Mouse (Mus musculus) neural tube, embryonic 15.5 days (tissue): ENCODE data around the gene Gak. TPM values are rescaled to one million over a fixed set of nuclear protein-coding genes. Genes with fewer than 3 reads are reported as not detected.

Experiments
- ATAC-seq: fragments of 200-750 bp; cut with Nextera tagmentation; 2 replicates; pipeline ENCODE4 v1.8.0; 2017; ENCODE audit warnings: mild to moderate bottlenecking, moderate TSS enrichment, moderate library complexity; ENCODE audit not compliant: low FRiP score
- H3K27ac ChIP-seq: fragments of 300-500 bp; sonication (generic); replicated peaks from 2 replicates; pipeline ENCODE4 v1.5.1; 2015; ENCODE audit warnings: mild to moderate bottlenecking, inconsistent platforms
- H3K27me3 ChIP-seq: fragments of 300-500 bp; sonication (generic); replicated peaks from 2 replicates; pipeline ENCODE4 v1.6.1; 2015; ENCODE audit warnings: inconsistent platforms
- H3K36me3 ChIP-seq: fragments of 300-500 bp; sonication (generic); 2 replicates; pipeline ENCODE4 v1.6.1; 2015; ENCODE audit warnings: inconsistent platforms
- H3K4me1 ChIP-seq: fragments of 300-500 bp; sonication (generic); 2 replicates; pipeline ENCODE4 v1.6.1; 2015; ENCODE audit warnings: inconsistent platforms
- H3K4me2 ChIP-seq: fragments of 300-500 bp; sonication (generic); 2 replicates; pipeline ENCODE4 v1.6.1; 2015; ENCODE audit warnings: inconsistent platforms, mild to moderate bottlenecking, moderate library complexity
- H3K4me3 ChIP-seq: fragments of 300-500 bp; sonication (generic); replicated peaks from 2 replicates; pipeline ENCODE4 v1.5.1; 2015; ENCODE audit warnings: mild to moderate bottlenecking, inconsistent platforms
- H3K9ac ChIP-seq: fragments of 300-500 bp; sonication (generic); replicated peaks from 2 replicates; pipeline ENCODE4 v1.6.1; 2015; ENCODE audit warnings: mild to moderate bottlenecking, inconsistent platforms
- H3K9me3 ChIP-seq: fragments of 300-500 bp; sonication (generic); replicated peaks from 2 replicates; pipeline ENCODE4 v1.6.1; 2016; ENCODE audit warnings: inconsistent platforms
- WGBS: fragments of 180-500 bp; shearing (Covaris S2); methylation state at CpG from one replicate; pipeline ENCODE4 v1.1.7; 2015; ENCODE audit warnings: mixed read lengths; 5-methylcytosine and 5-hydroxymethylcytosine counted together
- polyA plus RNA-seq: library from polyadenylated mRNA; unstranded; fragments of >200 nt; fragmentation: Nextera tagmentation; extraction: Ambion mirVana; gene quantifications from 2 replicates; pipeline ENCODE4 v1.2.1, GENCODE M21; 2015

Gak gene
- polyA plus RNA-seq, result 45.2 and 52.3 TPM in 2 replicates

- ATAC-seq, result peak; percentile 97
- H3K9ac ChIP-seq, result peak within 1 kb of the TSS; percentile 96
- H3K36me3 ChIP-seq, result no peaks in the 10 kb centered on the region
- WGBS, result under 1% methylated on average over 58 of the region's 58 CpGs
- no peaks in the 10 kb centered on the region for H3K27me3 ChIP-seq
- H3K4me2 ChIP-seq, result peak within 1 kb of the TSS; percentile 78
- peaks cover 30% of the 10 kb centered on the region for H3K4me1 ChIP-seq
- H3K4me3 ChIP-seq, result peak within 1 kb of the TSS; percentile 94
- peak within 1 kb of the TSS; percentile 91 for H3K27ac ChIP-seq
- H3K9me3 ChIP-seq, result no peaks in the 10 kb centered on the region
Observed at GRCm38 (mm10) chr5:108629634-108630483, at the start of gene Gak, which contains the start of gene Tmem175. TSS of gene Gak (minus strand) at chr5:108629755. TSS of gene Tmem175 (plus strand) at chr5:108629770.

DNA sequence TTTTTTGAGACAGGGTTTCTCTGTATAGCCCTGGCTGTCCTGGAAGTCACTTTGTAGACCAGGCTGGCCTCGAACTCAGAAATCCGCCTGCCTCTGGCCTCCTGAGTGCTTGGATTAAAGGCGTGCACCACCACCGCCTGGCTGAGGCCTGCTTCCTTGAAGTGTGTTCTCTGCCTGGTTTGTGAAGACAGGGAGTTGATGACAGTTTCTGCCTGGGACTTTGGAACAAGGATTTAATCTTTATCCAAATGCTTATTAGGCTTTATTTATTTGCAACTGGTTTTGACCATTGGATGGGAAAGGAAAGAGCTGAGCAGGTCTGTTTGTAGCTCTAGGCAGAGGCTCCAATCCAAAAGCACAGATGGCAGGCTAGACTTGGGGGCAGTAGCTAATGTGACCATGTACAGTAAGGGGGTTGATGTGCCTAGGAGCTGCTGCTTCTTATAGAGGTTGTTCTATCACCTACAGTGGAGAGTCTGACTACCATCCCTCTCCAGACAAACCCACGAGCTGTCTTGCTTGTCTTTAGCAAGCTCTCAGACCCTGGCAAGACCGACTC lies 48.8 kb upstream of the Gak start:
- WGBS, result 90% methylated on average over 6 of the region's 6 CpGs
- H3K4me2 ChIP-seq, result no peak overlapping the region
- H3K36me3 ChIP-seq, result peaks cover 2% of the 10 kb centered on the region; the same call in 1 of the 2 replicates
- H3K27ac ChIP-seq, result peak overlapping the region; percentile 90; the same call in 1 of the 2 replicates
- H3K9ac ChIP-seq, result no peak overlapping the region
- H3K27me3 ChIP-seq, result no peaks in the 10 kb centered on the region
- H3K9me3 ChIP-seq, result no peaks in the 10 kb centered on the region
- peaks cover 15% of the 10 kb centered on the region for H3K4me1 ChIP-seq
- ATAC-seq, result no peak
- no peak overlapping the region for H3K4me3 ChIP-seq

- Histone ChIP-seq H3K36me3 (peaks cover 7% of the 10 kb centered on the region; the same call in 1 of the 2 replicates), H3K27ac (peak overlapping the region; percentile 90), H3K4me2 (peak overlapping the region; percentile 69), H3K4me1 (peaks cover 15% of the 10 kb centered on the region), H3K4me3 (peak overlapping the region; percentile 37), H3K9me3 (no peaks in the 10 kb centered on the region), H3K9ac (peak overlapping the region; percentile 48), H3K27me3 (no peaks in the 10 kb centered on the region)
- 3% methylated on average over 25 of the region's 25 CpGs for WGBS
- peak; percentile 90 for ATAC-seq
Observed at GRCm38 (mm10) chr5:108677605-108678295, 48.2 kb upstream of the Gak start.

DNA sequence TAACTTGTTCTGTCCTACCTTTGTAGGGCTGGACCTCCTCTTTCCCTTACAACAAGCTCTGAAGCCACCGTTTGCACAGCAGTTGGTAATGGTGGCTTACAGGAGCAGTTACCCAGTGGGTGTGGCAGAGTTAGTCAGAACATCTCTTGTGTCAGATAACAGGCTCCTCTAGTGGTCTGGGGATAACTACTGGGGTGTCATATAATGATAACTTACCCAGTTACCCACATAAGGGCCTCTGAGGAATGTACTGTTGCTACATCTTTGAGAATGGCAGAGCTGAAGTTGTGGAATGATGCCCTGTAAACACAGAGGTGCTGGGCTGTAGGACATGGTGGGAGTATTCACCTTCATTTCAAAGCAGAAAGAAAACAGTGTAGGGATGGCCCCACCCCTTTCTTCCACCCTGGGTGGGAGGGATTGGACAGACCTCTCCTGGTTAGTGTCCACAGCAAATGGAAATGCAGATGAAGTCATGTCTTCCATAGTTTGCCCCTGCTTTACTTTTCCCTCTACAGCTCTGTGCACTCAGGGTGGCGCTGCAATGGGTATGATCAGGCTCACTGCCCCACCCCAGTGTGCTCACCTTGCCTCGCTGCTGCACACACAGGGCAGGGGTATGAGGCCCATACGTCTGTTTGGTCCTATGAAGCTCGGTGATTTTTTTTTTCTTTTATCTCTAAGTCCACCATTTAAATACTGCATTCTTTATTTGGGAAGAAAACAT lies 47.4 kb upstream of the Gak start:
- Histone ChIP-seq H3K27ac (peak overlapping the region; percentile 90), H3K4me2 (peak overlapping the region; percentile 69), H3K4me3 (peak overlapping the region; percentile 37), H3K27me3 (no peaks in the 10 kb centered on the region), H3K4me1 (peaks cover 15% of the 10 kb centered on the region), H3K36me3 (peaks cover 15% of the 10 kb centered on the region; the same call in 1 of the 2 replicates), H3K9me3 (no peaks in the 10 kb centered on the region), H3K9ac (peak overlapping the region; percentile 48)
- WGBS, result 17% methylated on average over 5 of the region's 5 CpGs
- peak; percentile 64 for ATAC-seq

DNA sequence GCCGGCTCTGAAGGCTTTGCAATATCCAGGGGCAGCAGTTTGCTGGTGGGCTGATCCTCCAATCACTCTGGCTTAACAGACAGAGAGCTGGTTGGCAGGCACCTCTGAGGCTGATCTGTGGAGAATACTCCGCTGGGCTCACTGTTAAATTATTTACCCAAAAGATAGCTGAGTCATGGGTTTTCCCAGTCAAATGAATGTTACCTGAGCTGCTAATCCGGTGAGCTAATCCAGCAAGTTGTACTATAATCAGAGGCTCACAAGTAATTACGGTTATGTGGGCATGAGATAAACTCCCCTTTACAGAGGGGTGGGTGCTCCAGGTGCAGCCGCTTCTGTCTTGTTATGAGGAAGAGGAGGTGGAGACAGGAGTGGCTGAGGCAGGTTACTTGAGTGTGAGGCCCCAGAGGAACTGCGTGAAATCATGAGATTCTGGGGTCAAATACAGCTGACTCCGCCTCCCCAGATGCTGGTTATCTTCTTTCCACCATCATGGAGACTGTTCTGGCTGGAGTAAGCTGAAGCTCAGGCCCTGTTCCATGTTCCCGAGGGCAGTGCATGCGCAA lies 45.8 kb upstream of the Gak start, which contains the start of gene Slc26a1:
Gene Slc26a1 (minus strand): TSS at position 319 of the 566 bp plus-strand sequence.
- Histone ChIP-seq H3K27ac (no peak within 1 kb of the TSS), H3K4me3 (no peak within 1 kb of the TSS), H3K9ac (no peak within 1 kb of the TSS), H3K9me3 (no peaks in the 10 kb centered on the region), H3K4me1 (peaks cover 19% of the 10 kb centered on the region), H3K4me2 (no peak within 1 kb of the TSS), H3K36me3 (peaks cover 21% of the 10 kb centered on the region; the same call in 1 of the 2 replicates), H3K27me3 (no peaks in the 10 kb centered on the region)
- ATAC-seq, result no peak
- WGBS, result 83% methylated on average over 9 of the region's 9 CpGs

GRCm38 (mm10) chr5:108674624-108675023 lies 45.1 kb upstream of the Gak start:
- Histone ChIP-seq H3K4me1 (peaks cover 26% of the 10 kb centered on the region), H3K4me2 (no peak overlapping the region), H3K27me3 (no peaks in the 10 kb centered on the region), H3K27ac (no peak overlapping the region), H3K9me3 (no peaks in the 10 kb centered on the region), H3K4me3 (no peak overlapping the region), H3K9ac (no peak overlapping the region), H3K36me3 (peaks cover 21% of the 10 kb centered on the region; the same call in 1 of the 2 replicates)
- no peak for ATAC-seq
- 86% methylated on average over 2 of the region's 2 CpGs for WGBS

DNA sequence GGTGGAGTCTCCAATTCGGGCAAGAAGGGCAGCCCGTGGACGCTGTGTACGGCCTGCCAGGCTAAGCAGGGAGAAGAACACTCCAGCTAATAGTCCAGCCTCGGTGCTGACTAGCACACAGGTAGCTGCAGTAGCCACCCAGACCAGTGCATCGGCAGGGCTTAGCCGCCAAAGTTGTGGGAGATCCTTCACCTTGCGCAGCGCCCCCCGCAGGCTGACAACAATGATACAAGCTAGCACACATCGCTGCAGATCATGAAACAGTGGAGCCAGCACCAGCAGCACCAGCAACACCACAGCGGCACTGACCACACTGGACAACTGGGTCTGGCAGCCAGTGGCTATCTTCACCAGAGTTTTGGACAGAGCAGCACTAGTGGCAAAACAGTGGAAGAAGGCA lies 42.2 kb upstream of the Gak start:
- 96% methylated on average over 12 of the region's 12 CpGs for WGBS
- no peak overlapping the region for H3K9ac ChIP-seq
- H3K9me3 ChIP-seq, result no peaks in the 10 kb centered on the region
- no peak overlapping the region for H3K27ac ChIP-seq
- no peak overlapping the region for H3K4me2 ChIP-seq
- peaks cover 27% of the 10 kb centered on the region for H3K4me1 ChIP-seq
- no peaks in the 10 kb centered on the region for H3K27me3 ChIP-seq
- no peak for ATAC-seq
- peaks cover 21% of the 10 kb centered on the region; the same call in 1 of the 2 replicates for H3K36me3 ChIP-seq
- H3K4me3 ChIP-seq, result no peak overlapping the region

DNA sequence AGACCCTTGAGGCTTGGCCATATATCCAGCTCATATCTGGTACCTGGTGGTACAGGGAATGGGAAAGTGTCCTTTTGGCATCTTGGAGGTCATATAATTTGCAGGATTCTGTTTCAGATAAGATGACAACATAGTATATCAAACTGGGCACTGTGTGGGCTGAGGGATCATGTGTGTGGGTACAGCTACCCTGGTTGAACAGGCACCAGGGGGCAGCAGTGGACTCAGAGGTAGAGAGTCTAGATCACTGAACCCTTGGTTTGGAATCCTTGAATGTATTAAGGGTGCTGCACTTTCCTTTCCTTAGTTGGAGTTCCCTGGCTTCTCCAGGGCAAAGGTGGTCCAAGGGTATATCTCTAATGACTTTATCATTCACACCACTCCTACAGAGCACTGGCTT lies 41.2 kb upstream of the Gak start:
- no peaks in the 10 kb centered on the region for H3K9me3 ChIP-seq
- ATAC-seq, result no peak
- H3K36me3 ChIP-seq, result peaks cover 21% of the 10 kb centered on the region; the same call in 1 of the 2 replicates

GRCm38 (mm10) chr5:108669986-108670385 lies 40.4 kb upstream of the Gak start:
- Histone ChIP-seq H3K27ac (peak overlapping the region; percentile 87; the same call in 1 of the 2 replicates), H3K4me3 (no peak overlapping the region), H3K9ac (no peak overlapping the region), H3K27me3 (no peaks in the 10 kb centered on the region), H3K36me3 (peaks cover 21% of the 10 kb centered on the region; the same call in 1 of the 2 replicates), H3K4me2 (peak overlapping the region; percentile 71), H3K9me3 (no peaks in the 10 kb centered on the region), H3K4me1 (peaks cover 25% of the 10 kb centered on the region)
- 77% methylated on average over 9 of the region's 9 CpGs for whole genome bisulfite sequencing
- ATAC-seq, result no peak

More for the DNA sequence above, 41.2 kb upstream of the Gak start:
- H3K9ac ChIP-seq, result no peak overlapping the region
- no peaks in the 10 kb centered on the region for H3K27me3 ChIP-seq
- H3K4me1 ChIP-seq, result peaks cover 25% of the 10 kb centered on the region
- no peak overlapping the region for H3K27ac ChIP-seq
- H3K4me3 ChIP-seq, result no peak overlapping the region
- no peak overlapping the region for H3K4me2 ChIP-seq

- whole genome bisulfite sequencing, result 4% methylated on average over 43 of the region's 43 CpGs
- Histone ChIP-seq H3K9ac (peak within 1 kb of the TSS; percentile 53), H3K9me3 (no peaks in the 10 kb centered on the region), H3K27ac (peak within 1 kb of the TSS; percentile 87), H3K4me3 (peak within 1 kb of the TSS; percentile 53), H3K4me2 (peak within 1 kb of the TSS; percentile 71), H3K27me3 (no peaks in the 10 kb centered on the region), H3K36me3 (peaks cover 21% of the 10 kb centered on the region; the same call in 1 of the 2 replicates), H3K4me1 (peaks cover 25% of the 10 kb centered on the region)
- peak; percentile 83 for ATAC-seq
Observed at GRCm38 (mm10) chr5:108668977-108669936, 39.7 kb upstream of the Gak start, which contains the start of gene Dgkq. TSS of gene Dgkq (minus strand) at chr5:108669672.
